Mouse (Mus musculus) cerebellum, adult 8-10 months (tissue): ENCODE measurements around the gene Enpep.

Experiments used
- DNase-seq: peaks from one replicate; pipeline ENCODE4 v3.0.0; 2022

The Enpep gene

GRCm38 (mm10) chr3:129332586-129332985, at the start of gene Enpep:
Enpep (minus strand) TSS chr3:129332720.
- no peak for DNase-seq

DNA sequence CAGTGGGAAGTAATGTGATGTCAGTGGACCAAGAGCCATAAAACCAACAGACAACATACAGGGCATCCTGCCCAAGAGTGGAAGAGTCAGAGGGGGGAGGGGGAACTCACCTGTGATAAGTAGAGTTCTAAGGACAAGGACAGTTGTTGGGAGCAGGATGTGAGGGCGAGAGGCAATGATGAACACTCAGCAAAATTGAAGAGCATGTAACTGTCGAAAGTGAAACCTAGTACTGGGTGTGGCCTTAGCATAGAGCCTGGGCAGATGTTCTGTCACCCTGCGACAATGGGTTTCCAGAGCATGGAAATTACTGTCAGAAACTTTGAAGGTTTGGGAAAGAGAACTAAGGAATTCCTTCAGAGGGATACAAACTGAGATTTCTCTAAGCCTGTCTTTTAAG, 46.6 kb upstream of the Enpep start:
- DNase-seq: no peak

- DNase-seq: no peak
These were observed 42.6 kb upstream of the Enpep start for GRCm38 (mm10) chr3:129375087-129375486.

- DNase-seq: no peak
These were observed 40.6 kb upstream of the Enpep start for GRCm38 (mm10) chr3:129373108-129373507.

- no peak for DNase-seq
These were observed 37.0 kb upstream of the Enpep start for GRCm38 (mm10) chr3:129369491-129369890.

GRCm38 (mm10) chr3:129365919-129366318, 33.4 kb upstream of the Enpep start:
- no peak for DNase-seq

GRCm38 (mm10) chr3:129364818-129365390, 32.4 kb upstream of the Enpep start:
- no peak for DNase-seq

DNA sequence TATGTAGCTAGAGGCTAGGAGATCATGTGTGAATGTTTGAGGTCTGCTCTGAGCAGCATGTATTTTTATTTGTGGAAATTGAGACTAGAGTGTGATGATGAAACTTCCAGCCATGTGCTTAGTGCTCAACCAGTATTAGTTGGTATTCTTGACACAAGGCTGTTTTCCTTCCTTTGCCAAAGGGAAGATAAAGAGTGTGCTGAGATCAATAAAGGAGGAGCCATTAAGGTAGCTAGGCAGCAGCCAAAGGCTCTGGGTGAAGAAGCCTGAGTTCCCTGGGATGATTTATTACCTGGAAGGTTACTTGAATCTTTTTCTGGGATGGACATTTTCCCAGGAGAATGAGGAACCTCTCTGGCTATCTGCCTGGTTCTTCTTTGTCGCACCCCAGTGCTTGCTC, 30.9 kb upstream of the Enpep start:
- DNase-seq: no peak

GRCm38 (mm10) chr3:129358115-129358514, 25.6 kb upstream of the Enpep start:
- no peak for DNase-seq

DNA sequence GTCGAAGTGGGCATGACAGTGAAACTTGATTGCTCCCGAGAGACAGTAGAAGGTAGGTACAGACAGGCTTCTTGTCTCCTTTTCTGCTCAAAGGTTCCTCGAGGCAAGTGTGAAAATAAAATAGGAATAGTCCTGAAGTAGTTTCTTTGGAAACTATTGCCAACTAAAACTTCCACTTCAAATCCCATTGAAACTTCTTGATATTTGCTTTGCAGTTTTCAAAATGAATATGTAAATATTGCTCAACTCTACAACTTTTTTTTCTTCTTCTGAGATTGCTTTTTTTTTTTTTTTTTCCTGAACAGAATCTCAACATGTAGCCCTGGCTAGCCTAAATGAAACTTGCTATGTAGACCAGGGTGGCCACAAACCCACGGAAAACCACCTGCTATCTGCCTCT, 21.4 kb upstream of the Enpep start:
- DNase-seq: no peak

GRCm38 (mm10) chr3:129351320-129351877, 18.9 kb upstream of the Enpep start:
- DNase-seq: no peak

- no peak for DNase-seq
These were observed 14.8 kb upstream of the Enpep start for GRCm38 (mm10) chr3:129347277-129347676.

GRCm38 (mm10) chr3:129342767-129343166, 10.2 kb upstream of the Enpep start:
- DNase-seq: no peak

GRCm38 (mm10) chr3:129341066-129341465, 8.5 kb upstream of the Enpep start:
- no peak for DNase-seq

DNA sequence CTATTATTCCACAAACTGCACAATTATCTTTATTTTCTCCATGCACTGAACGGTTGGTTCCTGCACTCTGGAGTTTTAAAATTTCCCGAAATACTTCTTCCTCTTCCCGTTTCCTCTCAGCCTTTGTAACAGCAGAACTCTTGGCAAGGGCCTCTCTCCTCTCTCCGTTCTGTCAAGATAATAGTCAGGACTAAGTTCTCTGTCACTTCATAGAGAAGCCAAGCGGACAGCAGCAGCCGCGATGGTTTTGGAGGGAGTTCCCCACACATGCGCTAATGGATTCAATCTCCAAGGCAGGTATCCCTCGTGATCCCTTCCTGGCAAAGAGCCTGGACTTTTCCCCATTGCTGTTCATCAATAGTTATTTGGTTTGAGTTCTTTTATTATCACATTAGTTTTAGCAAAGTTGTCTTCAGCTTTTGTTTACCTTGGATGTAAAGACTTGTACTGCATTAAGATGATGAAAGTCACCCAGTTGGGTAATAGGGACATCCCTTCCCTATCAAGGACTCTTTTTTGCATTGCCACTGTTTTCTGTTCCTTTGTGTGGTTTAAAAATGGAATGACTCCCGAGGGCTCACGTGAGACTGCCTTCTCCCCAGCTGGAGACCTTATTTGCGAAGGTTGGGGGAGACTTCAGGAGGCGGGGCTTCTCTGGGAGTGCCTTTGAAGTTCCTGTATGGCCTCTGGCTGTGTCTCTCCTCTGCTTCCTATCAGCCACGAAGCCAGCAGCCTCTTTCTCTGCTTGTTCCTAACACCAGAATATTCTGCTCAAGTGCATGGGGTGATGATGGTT, 6.0 kb upstream of the Enpep start:
- DNase-seq: no peak

DNA sequence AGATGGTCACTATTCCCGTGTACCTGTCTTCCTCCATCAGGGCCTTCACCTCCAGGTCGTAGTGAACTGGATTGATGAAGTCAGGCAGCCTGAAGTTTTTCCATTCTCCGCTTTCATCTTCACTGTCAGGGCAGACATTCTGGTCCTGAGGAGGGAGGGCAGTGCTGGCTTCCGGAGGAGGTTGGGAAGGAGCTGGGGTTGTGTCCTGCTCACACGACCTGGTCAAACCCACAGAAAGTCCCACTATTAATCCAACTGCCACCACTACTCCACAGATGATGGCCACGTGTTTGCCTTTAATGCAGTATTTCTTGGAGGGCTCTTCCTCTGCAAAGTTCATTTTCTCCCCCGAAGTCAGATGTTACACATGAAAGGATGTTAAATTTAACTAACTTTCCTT, 378 bp downstream of the Enpep start:
- DNase-seq: no peak

DNA sequence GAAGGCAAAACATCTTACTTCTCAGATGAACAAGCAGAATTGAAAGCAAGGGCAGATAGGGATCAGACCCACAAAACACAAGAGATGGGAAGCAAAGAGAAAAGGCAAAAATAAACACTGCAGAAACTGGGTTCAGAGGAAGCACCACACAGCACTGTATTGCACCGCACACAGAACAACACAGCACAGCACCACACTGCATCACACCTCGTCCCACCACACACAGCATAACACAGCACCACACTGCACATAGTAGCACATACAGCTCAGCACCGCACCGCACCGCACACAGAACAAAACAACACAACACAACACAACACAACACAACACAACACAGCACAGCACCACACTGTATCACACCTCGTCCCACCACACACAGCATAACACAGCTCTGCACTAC, 1.1 kb downstream of the Enpep start:
- DNase-seq: no peak

DNA sequence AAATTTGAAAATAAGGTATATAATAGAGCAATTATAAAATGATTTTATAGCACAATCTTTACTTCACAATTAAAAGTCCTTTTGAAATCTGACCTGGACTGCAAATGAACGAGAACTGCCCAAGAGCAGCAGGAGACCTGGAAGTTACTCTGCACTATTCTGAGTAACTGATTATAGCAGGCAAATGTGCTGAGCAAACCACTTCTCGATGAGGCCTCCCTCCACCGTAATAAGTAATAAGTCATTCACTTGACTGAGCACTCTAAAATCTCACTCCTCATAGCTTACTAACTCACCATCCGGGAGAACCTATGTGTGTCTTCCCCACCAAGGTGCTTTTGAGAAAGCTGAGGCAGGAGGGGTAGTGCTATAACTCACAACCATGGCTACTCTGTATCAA, 4.5 kb downstream of the Enpep start:
- no peak for DNase-seq

- no peak for DNase-seq
These were observed 10.9 kb downstream of the Enpep start for GRCm38 (mm10) chr3:129321585-129321984.

- no peak for DNase-seq
These were observed 15.3 kb downstream of the Enpep start for GRCm38 (mm10) chr3:129317032-129317729.

GRCm38 (mm10) chr3:129313671-129314415, 18.7 kb downstream of the Enpep start:
- DNase-seq: no peak

DNA sequence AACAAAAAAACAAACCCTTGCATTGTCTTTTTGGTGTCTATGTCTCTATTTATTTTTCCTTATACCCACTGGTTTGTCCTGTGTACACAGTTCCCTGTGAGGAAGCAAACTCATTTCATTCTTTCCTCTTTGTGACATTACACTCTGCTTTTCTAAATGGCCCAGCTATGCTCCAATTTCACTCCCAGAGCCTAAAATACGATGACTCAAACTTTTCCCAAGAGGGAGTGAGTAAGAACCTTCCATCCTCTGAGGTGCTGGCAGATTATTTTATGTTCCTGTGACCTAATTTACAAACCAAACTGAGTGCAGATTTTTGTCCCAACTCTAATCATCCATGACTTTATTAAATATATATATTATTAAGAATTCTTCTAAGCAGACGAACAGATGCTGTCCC, 19.3 kb downstream of the Enpep start:
- DNase-seq: no peak

DNA sequence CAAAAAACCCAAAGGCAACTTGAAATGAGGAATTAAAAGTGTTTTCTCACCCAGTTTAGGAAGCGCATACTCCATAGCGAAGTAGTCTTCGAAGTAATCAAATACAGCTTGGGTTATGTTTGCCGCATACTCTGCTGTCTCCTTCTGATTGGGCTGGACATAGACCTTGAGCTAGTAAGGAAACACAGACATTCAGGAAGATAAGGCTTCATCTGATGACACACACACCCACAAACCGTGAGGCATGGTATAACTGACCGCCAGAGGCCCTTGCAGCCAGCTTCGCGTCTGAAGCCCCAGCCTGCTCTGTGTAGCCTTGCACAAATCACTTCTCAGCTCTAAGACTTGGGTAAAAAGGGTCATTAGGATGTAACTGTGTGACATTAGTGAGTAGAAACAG, 20.0 kb downstream of the Enpep start:
- DNase-seq: no peak
